Mouse (Mus musculus) olfactory bulb, adult 2 months (tissue): ENCODE data around the gene Tcf7.

Experiments
- CTCF ChIP-seq: fragments of 200-500 bp; IDR thresholded peaks from 2 replicates; pipeline ENCODE4 v1.5.1; 2012; ENCODE audit warnings: low read depth, mild to moderate bottlenecking, low read length, moderate library complexity; ENCODE audit not compliant: insufficient read depth
- POLR2A ChIP-seq: fragments of 200-500 bp; IDR thresholded peaks from 2 replicates; pipeline ENCODE4 v1.6.1; 2012; ENCODE audit warnings: mild to moderate bottlenecking, low read depth, low read length, moderate library complexity; ENCODE audit not compliant: insufficient read depth

DNA sequence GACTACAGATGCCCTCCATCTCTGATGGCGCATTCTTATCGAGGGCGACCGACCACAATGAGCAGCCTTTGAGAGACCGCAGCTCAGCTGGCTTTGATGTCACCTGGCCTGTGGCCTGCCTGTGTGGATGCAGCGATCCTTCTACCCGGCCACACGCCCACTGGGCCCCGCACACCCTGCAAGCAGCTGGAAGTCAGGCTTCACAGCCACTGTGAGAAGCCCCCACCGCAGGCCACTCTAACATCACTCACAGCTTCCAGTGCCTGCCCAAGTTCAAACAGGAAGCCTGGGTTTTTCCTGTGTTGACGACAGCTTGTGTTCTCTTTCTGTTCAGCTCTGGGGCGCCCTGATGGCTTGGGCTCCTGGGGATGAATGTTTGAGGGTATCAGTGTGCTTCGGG lies 35.6 kb upstream of the Tcf7 start:
- TF ChIP-seq CTCF (no peak), POLR2A (no peak)
